Mouse (Mus musculus) heart, postnatal 0 days (tissue): Measurements from ENCODE around the gene Med17. TPM values are rescaled to one million over a fixed set of nuclear protein-coding genes. Genes with fewer than 3 reads are reported as not detected.
A peak's percentile ranks its signal among the peaks of the same experiment; 100 is the strongest.

ENCODE experiments used
- ATAC-seq: fragments of 200-750 bp; cut with Nextera tagmentation; 2 replicates; pipeline ENCODE4 v1.8.0; 2017; ENCODE audit warnings: low read depth, moderate number of reproducible peaks, moderate library complexity; ENCODE audit not compliant: insufficient read depth
- DNase-seq: peaks from one replicate; pipeline ENCODE4 v3.0.0-alpha.2; 2016; ENCODE audit warnings: low spot score
- H3K27ac ChIP-seq: fragments of 300-500 bp; sonication (generic); 2 replicates; pipeline ENCODE4 v1.5.1; 2014; ENCODE audit warnings: low read depth, mild to moderate bottlenecking
- H3K27me3 ChIP-seq: fragments of 300-500 bp; sonication (generic); 2 replicates; pipeline ENCODE4 v1.6.1; 2014; ENCODE audit warnings: low read length, mixed read lengths; ENCODE audit not compliant: control insufficient read depth, insufficient read depth
- H3K36me3 ChIP-seq: fragments of 300-500 bp; sonication (generic); replicated peaks from 2 replicates; pipeline ENCODE4 v1.6.1; 2014; ENCODE audit warnings: low read length, mixed read lengths; ENCODE audit not compliant: control insufficient read depth, insufficient read depth
- H3K4me1 ChIP-seq: fragments of 300-500 bp; sonication (generic); 2 replicates; pipeline ENCODE4 v1.6.1; 2014; ENCODE audit warnings: antibody characterized with exemption; ENCODE audit not compliant: control insufficient read depth, insufficient read depth
- H3K4me2 ChIP-seq: fragments of 300-500 bp; sonication (generic); 2 replicates; pipeline ENCODE4 v1.6.1; 2014; ENCODE audit warnings: low read depth, mild to moderate bottlenecking, low read length, moderate library complexity
- H3K4me3 ChIP-seq: fragments of 300-500 bp; sonication (generic); 2 replicates; pipeline ENCODE4 v1.5.1; 2014; ENCODE audit warnings: low read depth, low read length
- H3K9ac ChIP-seq: fragments of 300-500 bp; sonication (generic); replicated peaks from 2 replicates; pipeline ENCODE4 v1.6.1; 2014; ENCODE audit warnings: low read depth, low read length, mixed read lengths
- H3K9me3 ChIP-seq: fragments of 300-500 bp; sonication (generic); replicated peaks from 2 replicates; pipeline ENCODE4 v1.6.1; 2016; ENCODE audit warnings: low read length; ENCODE audit not compliant: control insufficient read depth
- CTCF ChIP-seq: IDR thresholded peaks from 2 replicates; pipeline ENCODE4 v1.5.1; 2016; ENCODE audit warnings: antibody characterized with exemption, control low read depth, low read depth
- EP300 ChIP-seq: IDR thresholded peaks from 2 replicates; pipeline ENCODE4 v1.6.1; 2016; ENCODE audit warnings: antibody characterized with exemption, low read depth
- WGBS: fragments of 180-500 bp; shearing (Covaris S2); extraction: QIAGEN DNeasy Blood & Tissue Kit; methylation state at CpG from one replicate; pipeline ENCODE4 v1.1.7; 2014; 5-methylcytosine and 5-hydroxymethylcytosine counted together
- polyA plus RNA-seq: library from polyadenylated mRNA; unstranded; fragments of >200 nt; fragmentation: Nextera tagmentation; extraction: Ambion mirVana; gene quantifications from 2 replicates; pipeline ENCODE4 v1.2.1, GENCODE M21; 2015
- total RNA-seq: library from RNA; depleted of rRNA; stranded (reverse); fragments of >200 nt; gene quantifications from 2 replicates; pipeline ENCODE4 v1.2.3, GENCODE M21; 2014; ENCODE audit warnings: low replicate concordance

The Med17 gene
- total and polyA plus RNA-seq, 2 experiments from 2014 or later = 11.9 to 14.8 TPM

DNA sequence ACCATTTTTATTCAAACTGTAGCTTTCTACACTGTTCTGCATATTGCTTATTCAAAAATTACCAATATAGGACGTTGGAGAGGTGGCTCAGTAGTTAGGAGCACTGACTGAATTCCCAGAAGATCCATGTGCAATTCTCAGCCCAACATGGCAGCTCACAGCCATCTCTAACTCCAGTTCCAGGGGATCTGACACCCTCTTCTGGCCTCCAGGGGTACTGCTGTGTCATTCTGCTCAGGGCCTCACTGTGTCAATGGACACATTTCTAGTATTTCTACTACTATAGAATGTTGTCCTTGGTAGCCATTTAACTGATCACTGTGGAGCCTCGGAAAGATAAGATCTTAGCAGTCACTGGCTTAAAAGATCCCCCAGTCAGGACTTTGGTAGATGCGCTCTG lies 5.7 kb upstream of the Med17 start:
- WGBS = 73% methylated on average over 3 of the region's 3 CpGs

DNA sequence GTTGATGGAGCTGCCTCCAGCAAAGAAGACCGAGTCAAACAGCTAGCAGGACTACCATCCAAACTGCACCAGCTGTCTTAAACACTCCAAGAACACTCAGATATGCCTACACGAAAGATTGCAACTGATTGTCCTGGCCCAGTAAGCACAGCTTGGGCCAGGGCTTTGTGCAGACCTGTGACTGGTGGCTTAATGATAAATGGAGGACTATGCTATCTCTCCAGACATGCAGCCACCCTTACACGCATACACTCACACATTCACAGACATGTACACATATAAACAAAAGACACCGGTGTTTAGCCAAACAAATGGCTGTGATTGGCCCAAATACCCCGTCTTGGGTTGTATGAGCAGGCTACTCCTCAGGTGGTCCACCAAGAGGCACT lies 754 bp upstream of the Med17 start:
- no peak for ATAC-seq
- Histone ChIP-seq H3K4me3 (peak overlapping the region; percentile 93), H3K9ac (peak overlapping the region; percentile 93), H3K36me3 (peaks cover 16% of the 10 kb centered on the region), H3K27me3 (no peaks in the 10 kb centered on the region), H3K4me1 (0 out of 2 replicates have a peak, but pooled peaks cover 7% of the 10 kb centered on the region), H3K9me3 (no peaks in the 10 kb centered on the region), H3K27ac (peak overlapping the region; percentile 85), H3K4me2 (peak overlapping the region; percentile 86)
- WGBS = 49% methylated on average over 5 of the region's 5 CpGs
- DNase-seq = no peak
- TF ChIP-seq CTCF = no peak
- TF ChIP-seq EP300 = no peak

More for the DNA sequence above, 5.7 kb upstream of the Med17 start:
- no peak for DNase-seq
- Histone ChIP-seq H3K9ac (no peak overlapping the region), H3K36me3 (peaks cover 4% of the 10 kb centered on the region), H3K4me1 (no peaks in the 10 kb centered on the region), H3K4me2 (no peak overlapping the region), H3K9me3 (no peaks in the 10 kb centered on the region), H3K27ac (no peak overlapping the region), H3K27me3 (no peaks in the 10 kb centered on the region), H3K4me3 (no peak overlapping the region)
- no peak for ATAC-seq
- TF ChIP-seq CTCF (peak; percentile 1; the same call in 1 of the 2 replicates), EP300 (no peak)

DNA sequence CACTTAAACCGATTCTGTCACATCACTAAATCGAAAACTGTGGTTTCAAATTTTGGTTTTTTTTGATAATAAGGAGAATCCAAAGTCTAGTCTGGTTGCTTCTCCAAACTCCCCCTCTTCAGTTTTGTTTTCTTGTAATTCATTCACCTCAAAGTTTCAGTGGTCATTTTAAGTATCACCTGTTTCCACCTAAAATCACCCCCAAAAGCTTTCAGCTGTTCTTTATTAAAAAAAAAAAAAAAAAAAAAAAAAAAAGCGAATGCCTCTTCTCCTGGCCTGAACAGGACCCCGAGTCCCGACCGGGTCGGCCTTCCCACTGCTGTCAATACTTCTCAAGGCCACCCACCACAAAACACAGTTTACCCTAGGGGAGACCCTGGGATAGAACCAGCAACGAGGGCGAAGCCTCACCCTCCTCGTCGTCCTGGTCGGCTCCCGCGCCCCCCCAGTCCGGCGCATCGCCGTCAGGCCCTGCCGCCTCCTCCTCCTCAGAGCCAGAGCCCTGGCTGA lies 537 bp downstream of the Med17 start:
- Histone ChIP-seq H3K27ac (peak overlapping the region; percentile 85), H3K27me3 (no peaks in the 10 kb centered on the region), H3K4me3 (peak overlapping the region; percentile 93), H3K4me2 (peak overlapping the region; percentile 86), H3K9ac (peak overlapping the region; percentile 93), H3K36me3 (peaks cover 29% of the 10 kb centered on the region), H3K4me1 (0 out of 2 replicates have a peak, but pooled peaks cover 7% of the 10 kb centered on the region), H3K9me3 (no peaks in the 10 kb centered on the region)
- TF ChIP-seq EP300 (no peak), CTCF (no peak)
- WGBS = 8% methylated on average over 19 of the region's 19 CpGs
- ATAC-seq (peak; percentile 69; the same call in 1 of the 2 replicates), DNase-seq (no peak)

DNA sequence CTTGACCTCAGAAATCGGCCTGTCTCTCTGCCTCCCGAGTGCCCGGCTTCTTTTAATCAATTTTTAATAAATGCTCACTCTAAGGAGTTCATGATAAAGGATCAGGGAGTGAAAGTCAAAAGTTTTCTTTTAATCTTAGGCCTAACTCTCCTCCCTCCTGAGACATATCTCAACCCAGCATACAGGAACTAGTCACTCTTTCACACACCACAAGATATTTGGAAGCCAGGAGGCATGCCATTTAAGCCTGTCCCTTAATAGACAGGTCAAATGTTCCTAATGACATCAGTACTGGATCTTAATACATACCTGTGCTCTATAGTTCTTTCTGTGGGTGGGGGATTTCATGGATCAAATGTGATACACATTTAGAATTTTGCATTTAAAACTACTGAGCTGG lies 1.4 kb downstream of the Med17 start:
- Histone ChIP-seq H3K36me3 (peaks cover 37% of the 10 kb centered on the region), H3K9me3 (no peaks in the 10 kb centered on the region), H3K4me2 (no peak overlapping the region), H3K27me3 (no peaks in the 10 kb centered on the region), H3K4me3 (no peak overlapping the region), H3K27ac (no peak overlapping the region), H3K9ac (no peak overlapping the region), H3K4me1 (0 out of 2 replicates have a peak, but pooled peaks cover 7% of the 10 kb centered on the region)
- ATAC-seq = no peak
- no peak for DNase-seq
- TF ChIP-seq CTCF = no peak
- no peak for TF ChIP-seq EP300
- WGBS = 98% methylated on average over 3 of the region's 3 CpGs

DNA sequence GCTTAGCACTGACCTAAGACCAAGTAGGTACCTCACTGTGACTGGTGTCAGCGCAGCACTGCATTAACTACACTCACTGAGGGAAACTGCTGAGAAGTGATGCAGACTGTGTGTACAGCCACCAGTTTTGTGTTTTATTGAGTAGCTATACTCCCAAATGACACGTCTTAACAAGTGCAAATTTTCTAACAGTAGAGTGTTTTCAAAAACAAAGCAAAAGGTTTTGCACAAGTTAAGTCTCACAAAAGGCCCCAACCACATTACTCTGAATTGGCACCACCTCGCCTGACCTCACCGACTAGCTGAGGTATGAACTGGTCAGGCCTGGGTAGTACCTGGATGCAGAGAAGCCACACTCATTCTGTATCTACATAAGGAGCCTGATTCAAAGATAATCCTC lies 2.9 kb downstream of the Med17 start:
- H3K9me3 ChIP-seq = no peaks in the 10 kb centered on the region
- DNase-seq = no peak
- H3K4me1 ChIP-seq = 0 out of 2 replicates have a peak, but pooled peaks cover 7% of the 10 kb centered on the region
- no peak overlapping the region for H3K4me3 ChIP-seq
- no peaks in the 10 kb centered on the region for H3K27me3 ChIP-seq
- WGBS = 92% methylated on average over 4 of the region's 4 CpGs
- ATAC-seq = no peak
- H3K9ac ChIP-seq = no peak overlapping the region
- no peak overlapping the region for H3K27ac ChIP-seq
- TF ChIP-seq CTCF (no peak), EP300 (no peak)
- H3K36me3 ChIP-seq = peaks cover 52% of the 10 kb centered on the region
- no peak overlapping the region for H3K4me2 ChIP-seq

DNA sequence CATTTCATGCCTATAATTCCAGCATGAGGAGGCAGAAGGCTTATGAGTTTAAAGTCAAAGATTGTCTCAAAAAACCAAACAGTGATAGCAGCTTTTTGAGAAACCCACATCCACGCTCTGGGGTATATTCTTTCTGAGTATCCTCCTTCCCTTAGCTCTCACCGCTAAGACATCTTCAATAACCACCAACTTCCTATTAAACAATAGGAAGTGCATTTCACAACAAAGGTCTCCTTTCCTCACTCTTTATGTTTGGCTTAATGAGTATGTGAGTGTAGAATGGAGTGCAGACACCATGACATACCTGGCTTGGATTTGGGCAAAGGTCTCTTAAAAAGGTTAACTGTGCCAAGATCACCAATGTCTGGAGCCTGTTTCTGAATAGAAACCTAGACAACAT lies 5.8 kb downstream of the Med17 start:
- no peak for DNase-seq
- H3K9ac ChIP-seq = no peak overlapping the region
- no peaks in the 10 kb centered on the region for H3K27me3 ChIP-seq
- H3K9me3 ChIP-seq = no peaks in the 10 kb centered on the region
- H3K27ac ChIP-seq = no peak overlapping the region
- WGBS = 91% methylated on average over 2 of the region's 2 CpGs
- peaks cover 81% of the 10 kb centered on the region for H3K36me3 ChIP-seq
- no peak overlapping the region for H3K4me2 ChIP-seq
- H3K4me1 ChIP-seq = 0 out of 2 replicates have a peak, but pooled peaks cover 5% of the 10 kb centered on the region
- TF ChIP-seq EP300 = no peak
- H3K4me3 ChIP-seq = no peak overlapping the region
- ATAC-seq = no peak
